Mouse (Mus musculus) urinary bladder, postnatal 36 days (tissue): ENCODE results near the gene Lct.
"Not testable (repeated sequence)": the region's sequence is repeated elsewhere in the genome, so short reads cannot be mapped to it uniquely, and the experiment has no call there.

Experiments
- DNase-seq, 2 experiments: peaks; one replicate each; pipeline ENCODE4 v3.0.0; 2022; ENCODE audit warnings: low spot score in 2 of 2, mixed read lengths in 1 of 2

Lct gene

GRCm38 (mm10) chr1:128328218-128328617 is at the start of gene Lct:
Lct (minus strand) TSS chr1:128328318.
- no peak for DNase-seq

- DNase-seq, result no peak
Observed at GRCm38 (mm10) chr1:128376841-128377240, 48.7 kb upstream of the Lct start.

GRCm38 (mm10) chr1:128372143-128372860 is 44.2 kb upstream of the Lct start:
- no peak for DNase-seq

- peak in 1 of 2 experiments; percentile 10 for DNase-seq
Observed at GRCm38 (mm10) chr1:128368732-128369441, 40.8 kb upstream of the Lct start.

GRCm38 (mm10) chr1:128360601-128361000 is 32.5 kb upstream of the Lct start:
- no peak for DNase-seq

- DNase-seq, result peak; percentile 89 to 93
Observed at GRCm38 (mm10) chr1:128359554-128360376, 31.6 kb upstream of the Lct start, which contains the start of gene Mcm6. Mcm6 (minus strand) TSS chr1:128359664.

GRCm38 (mm10) chr1:128358916-128359553 is 30.9 kb upstream of the Lct start:
- DNase-seq, result no peak

- DNase-seq, result no peak
Observed at GRCm38 (mm10) chr1:128358276-128358675, 30.2 kb upstream of the Lct start.

- DNase-seq, result no peak
Observed at GRCm38 (mm10) chr1:128357452-128357851, 29.3 kb upstream of the Lct start.

- DNase-seq, result no peak
Observed at GRCm38 (mm10) chr1:128353092-128353491, 25.0 kb upstream of the Lct start.

GRCm38 (mm10) chr1:128344232-128344631 is 16.1 kb upstream of the Lct start:
- no peak for DNase-seq

- DNase-seq, result no peak
Observed at GRCm38 (mm10) chr1:128337708-128338320, 9.7 kb upstream of the Lct start.

- no peak for DNase-seq
Observed at GRCm38 (mm10) chr1:128330313-128330712, 2.2 kb upstream of the Lct start.

GRCm38 (mm10) chr1:128327165-128327564 is 953 bp downstream of the Lct start:
- no peak for DNase-seq

GRCm38 (mm10) chr1:128324776-128325175 is 3.3 kb downstream of the Lct start:
- no peak for DNase-seq

- no peak for DNase-seq
Observed at GRCm38 (mm10) chr1:128323026-128323643, 5.0 kb downstream of the Lct start.

- not testable (repeated sequence) for DNase-seq
Observed at GRCm38 (mm10) chr1:128319266-128319665, 8.9 kb downstream of the Lct start.

GRCm38 (mm10) chr1:128314665-128315064 is 13.5 kb downstream of the Lct start:
- DNase-seq, result no peak

- DNase-seq, result no peak
Observed at GRCm38 (mm10) chr1:128309043-128309442, 19.1 kb downstream of the Lct start.

GRCm38 (mm10) chr1:128303900-128304299 is 24.2 kb downstream of the Lct start:
- DNase-seq, result no peak
